In genomic region chr11:81588630-81589029, GRCm38 (mm10) we compare ENCODE assay signal across 9 mouse cellular contexts.
A peak's percentile ranks its signal among the peaks of the same experiment; 100 is the strongest.
DNase-seq lines count a peak whose midpoint lies in the region; ATAC-seq and TF ChIP-seq lines count a peak whose summit lies in the region.
"Had no signal": no experiment of that assay in that cellular context is flagged by ENCODE, and none has a peak within 500 bp of the region (broad histone marks: within the 10 kb centered on the region; RNA-seq: fewer than 3 reads in every experiment).

No protein-coding gene starts in this region.

- no peak overlapping the region for H3K4me3 ChIP-seq in intestine, embryonic 14.5 days (ENCODE audit: low read depth, low read length)
- H3K4me3 ChIP-seq in intestine, embryonic 15.5 days (replicated peaks): no peak overlapping the region
- H3K4me3 ChIP-seq in forebrain, embryonic 15.5 days: no peak overlapping the region
- H3K4me3 ChIP-seq in testis, adult 2 months (ENCODE audit: control insufficient read depth, low read depth, low read length): no peak overlapping the region

- no peaks in the 10 kb centered on the region for H3K27me3 ChIP-seq in intestine, embryonic 14.5 days (replicated peaks; ENCODE audit: control insufficient read depth, insufficient read depth, low read length)
- no peaks in the 10 kb centered on the region for H3K27me3 ChIP-seq in intestine, embryonic 15.5 days (replicated peaks)
- H3K27me3 ChIP-seq in forebrain, embryonic 15.5 days: no peaks in the 10 kb centered on the region; the same call in 1 of the 2 replicates
- H3K27me3 ChIP-seq in testis, adult 2 months (ENCODE audit: control insufficient read depth, insufficient read depth, low read length): no peaks in the 10 kb centered on the region

- no peaks in the 10 kb centered on the region for H3K4me1 ChIP-seq in intestine, embryonic 14.5 days (replicated peaks; ENCODE audit: control insufficient read depth, insufficient read depth, low read length)
- H3K4me1 ChIP-seq in intestine, embryonic 15.5 days (replicated peaks): no peaks in the 10 kb centered on the region
- peaks cover 60% of the 10 kb centered on the region for H3K4me1 ChIP-seq in forebrain, embryonic 15.5 days
- peaks cover 5% of the 10 kb centered on the region for H3K4me1 ChIP-seq in testis, adult 2 months (ENCODE audit: control insufficient read depth, insufficient read depth, low read length)

- TF ChIP-seq POLR2A in testis, adult 2 months (IDR thresholded peaks at IDR 0.05; ENCODE audit: control insufficient read depth, low read depth, low read length): no peak

- intact Hi-C loops in heart, postnatal 10 days (cut with DNase I): loop anchor here (1.0 kb wide), 1 partner anchor 24 kb away; no protein-coding TSS in a partner anchor

- peak; percentile 87; the same call in 1 of the 2 replicates for TF ChIP-seq CTCF in testis, adult 2 months (IDR thresholded peaks at IDR 0.05; ENCODE audit: control insufficient read depth, insufficient read depth, insufficient replicate concordance, low read depth, low read length)

- WGBS in intestine, embryonic 14.5 days: 14% methylated on average over 10 of the region's 10 CpGs
- WGBS in intestine, embryonic 15.5 days: 11% methylated on average over 10 of the region's 10 CpGs
- WGBS in forebrain, embryonic 15.5 days: 9% methylated on average over 10 of the region's 10 CpGs

- H3K9ac ChIP-seq in intestine, embryonic 14.5 days (ENCODE audit: low read length): no peak overlapping the region
- H3K9ac ChIP-seq in intestine, embryonic 15.5 days: no peak overlapping the region
- no peak overlapping the region for H3K9ac ChIP-seq in forebrain, embryonic 15.5 days (replicated peaks)

- H3K27ac ChIP-seq in intestine, embryonic 14.5 days (ENCODE audit: low read depth): no peak overlapping the region
- H3K27ac ChIP-seq in intestine, embryonic 15.5 days: no peak overlapping the region
- peak overlapping the region; percentile 76 for H3K27ac ChIP-seq in forebrain, embryonic 15.5 days (replicated peaks)
- H3K27ac ChIP-seq in testis, adult 2 months (ENCODE audit: control insufficient read depth, insufficient read depth, low read depth, low read length): no peak overlapping the region
- H3K27ac ChIP-seq: macrophage had no signal

- ATAC-seq in intestine, embryonic 14.5 days (replicated peaks; ENCODE audit: low FRiP score, low TSS enrichment, low read depth): no peak
- no peak for ATAC-seq in intestine, embryonic 15.5 days
- ATAC-seq in cerebellum, adult (ENCODE audit: insufficient number of reproducible peaks, low FRiP score, low TSS enrichment): peak; percentile 68; the same call in 1 of the 2 replicates
- ATAC-seq in forebrain, embryonic 15.5 days (replicated peaks): 0 out of 2 replicates have a peak, but pooled peaks have one; percentile 46

- no peak overlapping the region for H3K4me2 ChIP-seq in intestine, embryonic 14.5 days (ENCODE audit: low read length)
- H3K4me2 ChIP-seq in intestine, embryonic 15.5 days (replicated peaks): no peak overlapping the region
- H3K4me2 ChIP-seq in forebrain, embryonic 15.5 days (replicated peaks): no peak overlapping the region

- peak; percentile 74 for DNase-seq in intestine, embryonic 14.5 days (ENCODE audit: low spot score)
- DNase-seq in heart, postnatal 10 days: peak; percentile 76 to 82
- peak; percentile 73 for DNase-seq in left cerebral cortex, adult 11 months (ENCODE audit: low spot score)
- peak; percentile 54 for DNase-seq in mesoderm, embryonic 11.5 days (ENCODE audit: low read depth, low spot score)

- no peaks in the 10 kb centered on the region for H3K36me3 ChIP-seq in intestine, embryonic 14.5 days (ENCODE audit: control insufficient read depth, insufficient read depth, low read length)
- H3K36me3 ChIP-seq in intestine, embryonic 15.5 days: no peaks in the 10 kb centered on the region
- no peaks in the 10 kb centered on the region for H3K36me3 ChIP-seq in forebrain, embryonic 15.5 days
- H3K36me3 ChIP-seq in testis, adult 2 months (ENCODE audit: control insufficient read depth, insufficient read depth, low read length): no peaks in the 10 kb centered on the region

- no peaks in the 10 kb centered on the region for H3K9me3 ChIP-seq in intestine, embryonic 14.5 days (ENCODE audit: control insufficient read depth, low read length)
- H3K9me3 ChIP-seq in intestine, embryonic 15.5 days: no peaks in the 10 kb centered on the region
- H3K9me3 ChIP-seq in forebrain, embryonic 15.5 days: no peaks in the 10 kb centered on the region

Comparison
In these comparisons a context has a peak if more than half of its experiments do, and no peak if none do; other contexts are left out.
1. ATAC-seq: peak in cerebellum, adult (single experiment) and forebrain, embryonic 15.5 days (single experiment); none in intestine, embryonic 14.5 days (single experiment) and intestine, embryonic 15.5 days (single experiment).
2. Peak in every context shown above with its lines, with median percentiles within 50 percentile points of each other: DNase-seq.